Mouse (Mus musculus) layer of hippocampus, postnatal 10 days (tissue): ENCODE results near the gene Pdcd11. TPM values are rescaled to one million over a fixed set of nuclear protein-coding genes. Genes with fewer than 3 reads are reported as not detected.
A peak's percentile ranks its signal among the peaks of the same experiment; 100 is the strongest.

Experiments used
- DNase-seq, 2 experiments: peaks; one replicate each; pipeline ENCODE4 v3.0.0; 2021; ENCODE audit warnings: low spot score in 2 of 2
- long read RNA-seq: library from polyadenylated mRNA; stranded (forward); transcript quantifications from one replicate; pipeline ENCODE4 v2.0.0, GENCODE M21; 2023
- total RNA-seq, 2 experiments: library from RNA; stranded (reverse); gene quantifications; 2 replicates each; pipeline ENCODE4 v1.2.3; 2021

Pdcd11 gene
- 10 to 100 TPM; 18.9 TPM for total RNA-seq
- long read RNA-seq, partial matches to known transcripts = 1 of 2 reads
- long read RNA-seq, other reads (novel, unspliced or antisense) = 0 of 2 reads

GRCm38 (mm10) chr19:47090550-47091156 is at the start of gene Pdcd11, which contains the start of gene Usmg5:
Pdcd11 (plus strand) TSS chr19:47090768.
Usmg5 (minus strand) TSS chr19:47090647.
- peak; percentile 97 for DNase-seq

GRCm38 (mm10) chr19:47043608-47044007 is 47.0 kb upstream of the Pdcd11 start:
- DNase-seq = no peak

- no peak for DNase-seq
Observed at GRCm38 (mm10) chr19:47046343-47046742, 44.2 kb upstream of the Pdcd11 start.

- no peak for DNase-seq
Observed at GRCm38 (mm10) chr19:47047236-47047833, 43.2 kb upstream of the Pdcd11 start.

- no peak for DNase-seq
Observed at GRCm38 (mm10) chr19:47049061-47049460, 41.5 kb upstream of the Pdcd11 start.

- no peak for DNase-seq
Observed at GRCm38 (mm10) chr19:47049840-47050239, 40.7 kb upstream of the Pdcd11 start.

- peak; percentile 73 to 86 for DNase-seq
Observed at GRCm38 (mm10) chr19:47050271-47051032, 40.1 kb upstream of the Pdcd11 start, which contains the start of gene Pcgf6. Pcgf6 (minus strand) TSS chr19:47050906.

GRCm38 (mm10) chr19:47052927-47053326 is 37.6 kb upstream of the Pdcd11 start:
- no peak for DNase-seq

- no peak for DNase-seq
Observed at GRCm38 (mm10) chr19:47053471-47053870, 37.1 kb upstream of the Pdcd11 start.

- no peak for DNase-seq
Observed at GRCm38 (mm10) chr19:47057684-47058083, 32.9 kb upstream of the Pdcd11 start.

GRCm38 (mm10) chr19:47065860-47066259 is 24.7 kb upstream of the Pdcd11 start:
- no peak for DNase-seq

GRCm38 (mm10) chr19:47067096-47067882 is 23.3 kb upstream of the Pdcd11 start, which contains the start of gene Taf5:
Taf5 (plus strand) TSS chr19:47067746.
- DNase-seq = peak; percentile 98 to 99

GRCm38 (mm10) chr19:47067924-47068611 is 22.5 kb upstream of the Pdcd11 start:
- peak; percentile 79 to 83 for DNase-seq

GRCm38 (mm10) chr19:47088226-47088625 is 2.3 kb upstream of the Pdcd11 start:
- DNase-seq = no peak

- no peak for DNase-seq
Observed at GRCm38 (mm10) chr19:47089718-47090525, 646 bp upstream of the Pdcd11 start.

- no peak for DNase-seq
Observed at GRCm38 (mm10) chr19:47101080-47101479, 10.5 kb downstream of the Pdcd11 start.

- no peak for DNase-seq
Observed at GRCm38 (mm10) chr19:47104641-47105271, 14.2 kb downstream of the Pdcd11 start.

GRCm38 (mm10) chr19:47118634-47119033 is 28.1 kb downstream of the Pdcd11 start:
- DNase-seq = no peak

- DNase-seq = no peak
Observed at GRCm38 (mm10) chr19:47121054-47121453, 30.5 kb downstream of the Pdcd11 start.
